Mouse (Mus musculus): ENCODE data around the gene Pear1.

- no peak for TF ChIP-seq CEBPB (IDR thresholded peaks at IDR 0.05; ENCODE audit: insufficient read depth, poor library complexity, severe bottlenecking)
- no peak for TF ChIP-seq MAX (IDR thresholded peaks at IDR 0.05; ENCODE audit: low read depth)
Measured at GRCm38 (mm10) chr3:87801681-87802080, 22.4 kb downstream of the Pear1 start.

Data from myocyte (in vitro differentiated cells).